Mouse (Mus musculus) urinary bladder, postnatal 36 days (tissue): ENCODE data around the gene Sh3tc1.
A peak's percentile ranks its signal among the peaks of the same experiment; 100 is the strongest.

Source experiments
- DNase-seq, 2 experiments: peaks; one replicate each; pipeline ENCODE4 v3.0.0; 2022; ENCODE audit warnings: low spot score in 2 of 2, mixed read lengths in 1 of 2

The Sh3tc1 gene

GRCm38 (mm10) chr5:35722654-35723053 lies 17.1 kb downstream of the Sh3tc1 start:
- no peak for DNase-seq

DNA sequence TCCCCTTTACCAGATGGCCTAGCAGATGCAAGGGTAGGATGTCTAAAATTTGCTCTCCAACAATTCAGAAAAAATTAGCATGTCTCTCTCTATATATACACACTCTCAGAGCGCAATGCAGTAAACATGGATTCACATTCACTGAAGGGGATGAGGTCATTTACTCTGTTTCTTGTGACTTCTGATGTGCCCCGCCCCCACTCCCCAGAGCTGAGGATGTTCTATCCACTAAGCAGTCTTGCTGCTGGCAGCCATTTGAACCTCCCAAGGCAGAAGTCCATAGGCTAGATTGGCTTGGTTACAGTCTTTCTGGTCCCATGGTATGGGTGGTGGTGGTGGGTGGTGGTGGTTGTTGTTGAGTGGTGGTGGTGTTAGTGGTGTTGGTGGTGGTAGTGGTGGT lies 17.9 kb downstream of the Sh3tc1 start:
- no peak for DNase-seq

GRCm38 (mm10) chr5:35719880-35720279 lies 19.9 kb downstream of the Sh3tc1 start:
- DNase-seq = peak in 1 of 2 experiments; percentile 38

DNA sequence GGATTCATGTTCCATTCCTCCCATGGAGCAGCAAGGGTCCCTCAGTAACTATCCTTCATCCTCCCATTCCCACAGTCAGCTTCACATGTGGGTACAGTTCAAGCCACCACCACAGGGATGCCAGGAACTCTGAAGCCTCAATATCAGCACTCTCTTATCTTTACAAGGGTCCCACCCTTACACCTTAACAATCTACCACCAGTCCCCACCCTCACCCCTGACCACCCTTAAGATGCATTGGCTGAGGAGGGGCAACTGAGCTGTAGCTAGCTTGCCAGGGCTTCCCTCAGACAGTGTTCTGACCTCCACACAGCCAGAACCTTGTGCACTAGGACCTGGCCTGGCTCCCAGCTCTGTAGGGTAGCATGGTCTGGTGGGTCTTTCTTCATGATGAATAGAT lies 20.4 kb downstream of the Sh3tc1 start:
- no peak for DNase-seq

DNA sequence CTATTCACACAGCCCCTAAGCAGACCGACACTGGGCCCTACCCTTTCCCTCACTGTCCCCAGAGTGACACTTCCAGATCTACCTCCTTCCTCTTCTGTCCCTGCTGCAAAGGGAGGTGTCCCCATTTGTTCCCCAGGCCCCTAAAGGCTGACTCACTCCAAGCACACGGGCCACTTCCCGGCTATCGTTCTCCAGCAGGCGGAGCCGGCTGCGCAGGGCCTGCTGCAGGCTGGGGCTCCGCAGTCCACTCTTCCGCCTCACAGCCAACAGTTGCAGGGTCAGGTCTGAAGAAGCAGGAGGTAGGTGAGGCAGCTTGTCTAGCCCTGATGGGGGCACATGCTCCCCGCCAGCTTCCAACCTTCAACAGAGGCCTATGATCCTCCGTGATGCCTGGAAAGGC lies 21.0 kb downstream of the Sh3tc1 start:
- no peak for DNase-seq

- DNase-seq = peak; percentile 22 to 57
These were observed 21.8 kb downstream of the Sh3tc1 start for GRCm38 (mm10) chr5:35717946-35718345.

DNA sequence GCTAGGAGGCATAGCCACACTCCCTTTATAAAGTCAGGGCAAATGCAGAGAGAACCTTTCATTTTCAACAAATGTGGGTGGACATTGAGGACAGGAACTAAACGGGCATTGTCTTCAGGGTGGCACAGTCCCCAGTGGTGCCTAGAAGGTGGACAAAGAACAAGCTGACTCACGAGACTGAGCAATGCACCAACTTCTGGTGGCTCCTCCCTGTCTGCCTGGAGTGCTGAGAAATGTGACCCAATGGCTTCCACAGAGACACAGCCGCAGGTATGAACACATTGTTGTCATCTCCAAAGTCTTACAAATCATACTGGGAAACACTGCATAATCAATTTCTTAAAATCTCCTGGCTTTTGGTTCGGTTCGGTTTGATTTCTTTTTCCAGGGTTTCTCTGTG lies 22.3 kb downstream of the Sh3tc1 start:
- no peak for DNase-seq

GRCm38 (mm10) chr5:35713649-35714354 lies 26.0 kb downstream of the Sh3tc1 start:
- DNase-seq = peak; percentile 39 to 66

DNA sequence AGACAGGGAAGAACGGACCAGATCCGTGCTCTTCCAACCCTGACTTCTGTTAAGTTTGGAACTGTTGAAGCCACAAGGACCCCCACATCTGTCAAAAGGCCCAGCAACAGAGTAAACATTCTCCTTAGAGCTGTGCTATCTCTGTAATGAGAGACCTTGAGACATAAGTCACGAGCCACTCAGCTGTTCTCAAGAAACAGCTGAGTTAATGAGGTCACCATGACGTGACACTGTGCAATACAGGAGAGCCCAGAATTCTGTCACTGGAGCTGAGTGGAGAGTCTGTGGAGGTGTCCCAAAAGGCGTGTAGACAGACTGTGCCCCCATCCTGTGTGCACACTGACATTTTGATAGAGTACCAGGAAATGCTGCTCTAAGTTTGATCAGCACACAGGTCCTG lies 27.3 kb downstream of the Sh3tc1 start:
- DNase-seq = no peak

DNA sequence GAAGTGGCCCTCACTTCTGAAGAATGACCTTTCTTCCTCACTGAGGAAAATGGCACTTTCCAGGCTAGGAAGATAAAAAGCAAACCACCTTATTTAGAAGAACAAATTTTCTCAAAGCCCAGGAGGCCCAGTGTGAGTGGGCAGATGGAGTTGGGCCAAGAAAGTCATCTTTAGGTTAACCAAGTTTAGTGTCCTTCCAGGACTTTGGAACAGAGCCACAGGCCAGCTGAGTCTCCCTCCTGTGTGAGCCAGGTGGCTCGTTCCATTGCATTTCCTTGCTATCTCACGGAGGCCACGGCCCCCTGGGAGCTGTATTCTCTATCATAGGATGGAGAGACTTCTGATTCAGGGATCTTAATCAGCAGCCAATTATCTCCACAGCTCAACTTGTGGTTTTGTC lies 28.9 kb downstream of the Sh3tc1 start:
- no peak for DNase-seq

DNA sequence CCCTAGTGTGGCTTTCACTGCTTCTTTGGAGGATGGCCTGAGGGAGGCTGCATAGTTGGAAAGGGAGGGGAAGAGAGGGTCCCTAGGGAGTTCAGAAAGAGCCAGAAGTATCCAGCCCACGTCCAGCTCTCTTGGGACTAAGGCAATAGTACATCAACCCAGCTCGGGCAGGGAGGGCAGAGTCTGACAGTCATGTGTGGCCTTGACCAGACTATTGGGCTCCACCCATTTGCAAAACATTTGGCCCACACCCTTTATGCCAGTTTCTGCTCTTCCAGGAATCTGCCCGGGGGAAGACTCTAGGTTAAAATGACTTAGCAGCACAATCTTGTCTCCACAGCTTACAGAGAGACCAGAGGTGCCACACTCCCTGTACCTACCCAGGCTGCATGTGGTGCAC lies 29.3 kb downstream of the Sh3tc1 start:
- no peak for DNase-seq

DNA sequence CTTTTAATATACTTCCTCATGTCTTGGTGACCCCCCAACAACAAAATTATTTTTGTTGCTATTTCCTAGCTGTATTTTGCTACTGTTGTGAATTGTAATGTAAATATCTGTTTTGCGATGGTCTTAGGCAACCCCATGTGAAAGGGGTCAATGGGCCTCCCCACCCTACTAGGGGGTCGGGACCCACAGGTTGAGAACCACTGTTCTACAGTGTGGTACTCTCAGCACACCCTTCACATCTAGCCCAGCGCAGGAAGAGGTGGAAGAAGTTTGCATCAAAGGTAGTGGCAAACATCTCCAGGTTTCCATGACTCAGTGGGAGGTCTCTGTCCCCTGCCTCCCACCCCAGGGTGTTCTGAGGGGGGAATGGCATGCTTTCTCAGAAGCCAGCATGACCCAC lies 34.4 kb downstream of the Sh3tc1 start:
- no peak for DNase-seq

DNA sequence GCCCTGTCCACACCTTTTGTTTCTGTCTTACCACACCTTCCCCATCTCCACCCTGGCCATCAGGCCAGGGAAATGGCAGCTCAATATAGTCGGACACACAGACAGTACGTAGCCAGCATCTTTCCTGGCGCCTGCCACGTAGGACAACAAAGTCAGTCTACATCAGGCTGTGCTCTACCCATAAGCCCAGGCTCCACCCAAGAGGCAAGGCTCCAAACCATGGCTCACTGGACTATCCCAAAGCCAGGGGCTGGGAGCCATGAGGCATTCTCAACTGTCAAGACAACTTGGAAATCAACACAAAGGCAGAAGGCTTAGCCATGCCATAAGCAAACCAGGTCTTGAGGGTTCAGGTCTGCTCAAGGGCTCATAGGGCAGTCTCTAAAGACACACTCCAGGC lies 36.0 kb downstream of the Sh3tc1 start:
- peak in 1 of 2 experiments; percentile 31 for DNase-seq

DNA sequence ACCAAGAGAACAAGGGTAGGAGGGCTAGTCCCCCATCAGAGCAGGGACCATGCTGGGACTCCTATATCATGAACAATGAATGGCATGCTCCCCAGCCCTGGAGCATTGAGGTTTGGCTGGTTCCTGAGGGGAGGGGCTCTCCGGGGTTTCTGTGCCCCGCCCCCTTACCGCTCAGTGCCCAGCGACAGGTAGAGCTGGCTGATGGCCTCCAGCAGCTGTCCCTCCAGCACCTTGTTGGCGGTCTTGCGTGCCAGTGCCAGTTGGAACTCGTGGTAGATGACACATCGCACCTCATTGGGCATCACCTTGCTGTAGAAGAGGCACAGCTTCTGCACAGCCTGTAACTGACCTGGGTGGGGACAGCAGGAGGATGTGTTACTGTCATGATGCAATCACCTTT lies 36.6 kb downstream of the Sh3tc1 start:
- no peak for DNase-seq

GRCm38 (mm10) chr5:35702582-35703140 lies 37.1 kb downstream of the Sh3tc1 start:
- no peak for DNase-seq

- peak; percentile 65 to 70 for DNase-seq
These were observed 38.7 kb downstream of the Sh3tc1 start for GRCm38 (mm10) chr5:35701042-35701441.

- no peak for DNase-seq
These were observed 44.0 kb downstream of the Sh3tc1 start for GRCm38 (mm10) chr5:35695815-35696214.

DNA sequence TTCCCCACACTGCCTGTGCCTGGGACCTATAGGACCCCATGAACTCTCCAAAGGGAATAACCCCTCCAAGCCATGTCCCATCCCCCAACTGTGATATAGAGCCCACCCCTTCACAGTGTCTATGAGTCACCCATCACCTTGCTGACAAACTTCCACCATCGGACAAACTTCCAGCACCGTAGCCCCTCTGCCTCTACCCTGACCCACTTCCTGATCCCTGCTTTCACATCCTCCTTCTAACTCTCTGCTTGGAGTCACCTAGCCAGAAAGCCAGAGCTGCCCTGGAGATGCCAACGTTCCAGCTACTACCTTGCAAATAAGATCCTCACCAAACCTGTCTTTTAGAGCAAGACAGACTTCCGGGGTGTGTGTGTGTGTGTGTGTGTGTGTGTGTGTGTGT lies 46.1 kb downstream of the Sh3tc1 start:
- no peak for DNase-seq

GRCm38 (mm10) chr5:35691246-35691645 lies 48.5 kb downstream of the Sh3tc1 start:
- no peak for DNase-seq

DNA sequence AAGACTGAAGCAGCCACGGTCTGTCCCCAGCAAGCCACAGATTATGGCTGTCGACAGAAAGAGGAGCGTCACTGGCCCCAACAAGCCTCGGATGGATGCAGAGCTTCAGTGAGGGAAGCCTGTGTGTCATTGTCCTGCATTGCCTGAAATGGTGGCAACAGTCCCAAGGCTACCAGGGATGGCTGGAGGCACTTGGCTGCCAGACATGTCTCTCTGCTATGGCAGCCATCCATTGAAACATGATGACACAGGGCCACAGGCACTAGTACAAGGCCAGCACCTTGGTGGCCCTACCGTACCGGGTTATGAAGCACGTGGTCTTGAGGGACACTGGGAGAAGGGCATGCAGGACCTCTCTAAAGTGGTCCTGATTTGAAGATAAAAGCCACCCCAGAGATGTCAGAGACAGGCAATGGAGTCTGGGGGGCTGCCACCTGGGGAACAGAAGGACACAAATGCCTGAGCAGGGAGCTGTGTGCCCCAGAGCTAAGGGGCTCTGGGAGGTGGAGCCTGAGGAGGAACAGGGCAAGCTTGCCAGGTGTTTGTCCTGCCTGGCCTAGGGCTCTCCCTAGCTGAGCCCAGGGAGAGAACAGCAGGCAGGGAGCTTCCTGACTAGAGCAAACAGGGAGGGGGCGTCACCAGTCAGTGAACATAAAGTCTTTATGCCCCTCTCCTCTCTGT lies 49.2 kb downstream of the Sh3tc1 start:
- no peak for DNase-seq

DNA sequence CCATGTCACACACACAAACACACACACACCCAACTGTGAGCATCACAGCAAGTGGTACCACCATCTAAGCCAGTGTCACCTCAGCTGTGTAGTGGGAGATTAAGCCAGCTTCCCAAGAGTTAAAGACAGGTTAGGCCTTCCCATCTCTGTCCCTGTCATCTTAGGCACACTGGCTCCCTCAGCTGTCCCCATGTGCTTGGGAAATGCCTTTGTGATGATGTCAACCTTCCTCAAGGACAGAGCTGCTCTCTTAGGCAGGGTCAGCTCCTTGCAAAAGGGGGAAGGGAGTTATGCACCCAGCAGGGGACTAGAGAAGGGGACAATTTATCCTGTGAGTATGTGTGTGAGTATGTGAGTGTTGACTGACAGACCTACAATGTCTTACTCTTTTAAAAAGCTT lies 50.4 kb downstream of the Sh3tc1 start:
- DNase-seq = no peak

DNA sequence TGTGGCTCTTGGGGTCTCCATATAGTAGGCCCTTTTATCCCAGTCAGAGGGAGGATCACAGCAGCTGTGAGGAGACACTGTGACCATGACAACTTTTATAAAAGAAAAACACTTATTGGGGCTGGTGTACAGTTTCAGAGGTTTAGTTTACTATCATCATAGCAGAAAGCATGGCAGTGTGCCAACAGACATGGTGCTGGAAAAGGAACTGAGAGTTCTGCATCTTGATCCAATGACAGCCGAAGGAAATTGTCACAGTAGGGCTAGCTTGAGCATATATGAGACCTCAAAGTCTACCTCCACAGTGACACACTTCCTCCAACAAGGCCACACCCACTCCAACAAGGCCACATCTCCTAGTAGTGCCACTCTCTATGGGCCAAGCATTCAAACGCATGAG lies 50.9 kb downstream of the Sh3tc1 start:
- DNase-seq = no peak

DNA sequence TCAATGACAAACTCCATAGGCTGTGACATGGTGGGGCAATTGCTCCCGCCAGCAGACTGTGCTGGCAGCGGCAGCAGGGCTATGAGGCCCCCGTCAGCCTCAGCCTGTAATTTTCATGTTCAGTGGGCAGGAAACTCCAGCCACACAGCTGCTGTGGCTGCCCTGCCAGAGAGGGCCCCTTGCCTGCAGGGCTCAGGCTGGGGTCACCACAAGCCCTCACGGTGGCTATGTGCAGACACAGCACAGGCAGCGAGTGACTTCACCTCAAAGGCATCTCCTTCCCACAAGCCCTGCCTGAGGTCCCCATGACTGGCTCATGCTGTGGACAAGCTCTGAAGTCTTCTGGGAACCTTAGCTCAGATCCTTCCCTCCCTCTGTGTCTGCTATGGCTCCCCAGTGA lies 52.7 kb downstream of the Sh3tc1 start:
- DNase-seq = no peak
